Mouse (Mus musculus) heart, postnatal 0 days (tissue): ENCODE data around the gene Cyb5r2. TPM values are rescaled to one million over a fixed set of nuclear protein-coding genes. Genes with fewer than 3 reads are reported as not detected.

Experiments used
- ATAC-seq: fragments of 200-750 bp; cut with Nextera tagmentation; 2 replicates; pipeline ENCODE4 v1.8.0; 2017; ENCODE audit warnings: low read depth, moderate number of reproducible peaks, moderate library complexity; ENCODE audit not compliant: insufficient read depth
- DNase-seq: peaks from one replicate; pipeline ENCODE4 v3.0.0-alpha.2; 2016; ENCODE audit warnings: low spot score
- H3K27ac ChIP-seq: fragments of 300-500 bp; sonication (generic); 2 replicates; pipeline ENCODE4 v1.5.1; 2014; ENCODE audit warnings: low read depth, mild to moderate bottlenecking
- H3K27me3 ChIP-seq: fragments of 300-500 bp; sonication (generic); 2 replicates; pipeline ENCODE4 v1.6.1; 2014; ENCODE audit warnings: low read length, mixed read lengths; ENCODE audit not compliant: control insufficient read depth, insufficient read depth
- H3K36me3 ChIP-seq: fragments of 300-500 bp; sonication (generic); replicated peaks from 2 replicates; pipeline ENCODE4 v1.6.1; 2014; ENCODE audit warnings: low read length, mixed read lengths; ENCODE audit not compliant: control insufficient read depth, insufficient read depth
- H3K4me1 ChIP-seq: fragments of 300-500 bp; sonication (generic); 2 replicates; pipeline ENCODE4 v1.6.1; 2014; ENCODE audit warnings: antibody characterized with exemption; ENCODE audit not compliant: control insufficient read depth, insufficient read depth
- H3K4me2 ChIP-seq: fragments of 300-500 bp; sonication (generic); 2 replicates; pipeline ENCODE4 v1.6.1; 2014; ENCODE audit warnings: low read depth, mild to moderate bottlenecking, low read length, moderate library complexity
- H3K4me3 ChIP-seq: fragments of 300-500 bp; sonication (generic); 2 replicates; pipeline ENCODE4 v1.5.1; 2014; ENCODE audit warnings: low read depth, low read length
- H3K9ac ChIP-seq: fragments of 300-500 bp; sonication (generic); replicated peaks from 2 replicates; pipeline ENCODE4 v1.6.1; 2014; ENCODE audit warnings: low read depth, low read length, mixed read lengths
- H3K9me3 ChIP-seq: fragments of 300-500 bp; sonication (generic); replicated peaks from 2 replicates; pipeline ENCODE4 v1.6.1; 2016; ENCODE audit warnings: low read length; ENCODE audit not compliant: control insufficient read depth
- CTCF ChIP-seq: IDR thresholded peaks from 2 replicates; pipeline ENCODE4 v1.5.1; 2016; ENCODE audit warnings: antibody characterized with exemption, control low read depth, low read depth
- EP300 ChIP-seq: IDR thresholded peaks from 2 replicates; pipeline ENCODE4 v1.6.1; 2016; ENCODE audit warnings: antibody characterized with exemption, low read depth
- WGBS: fragments of 180-500 bp; shearing (Covaris S2); extraction: QIAGEN DNeasy Blood & Tissue Kit; methylation state at CpG from one replicate; pipeline ENCODE4 v1.1.7; 2014; 5-methylcytosine and 5-hydroxymethylcytosine counted together
- polyA plus RNA-seq: library from polyadenylated mRNA; unstranded; fragments of >200 nt; fragmentation: Nextera tagmentation; extraction: Ambion mirVana; gene quantifications from 2 replicates; pipeline ENCODE4 v1.2.1, GENCODE M21; 2015
- total RNA-seq: library from RNA; depleted of rRNA; stranded (reverse); fragments of >200 nt; gene quantifications from 2 replicates; pipeline ENCODE4 v1.2.3, GENCODE M21; 2014; ENCODE audit warnings: low replicate concordance

The Cyb5r2 gene
- total and polyA plus RNA-seq, 2 experiments from 2014 or later, result 1.0 TPM; not detected in 1

DNA sequence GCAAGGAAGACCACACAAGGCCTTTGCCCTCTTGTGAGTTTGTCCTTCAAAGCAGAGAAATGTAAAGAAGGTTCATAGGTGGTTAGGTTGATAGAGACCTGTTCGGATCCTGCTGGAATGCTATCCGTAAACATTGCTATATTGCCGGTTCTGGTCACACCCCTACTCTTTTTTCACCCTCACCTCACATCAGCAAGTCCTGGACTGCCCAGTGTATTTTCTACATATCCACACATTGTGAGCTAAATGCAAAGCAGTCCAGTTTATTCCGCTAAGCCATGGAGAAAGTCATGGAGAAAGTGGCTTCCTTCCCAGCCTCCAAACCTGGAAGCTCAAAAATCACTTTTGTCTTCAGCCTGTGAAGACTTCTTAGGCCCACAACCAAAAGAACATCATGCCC is 8.1 kb downstream of the Cyb5r2 start:
- Histone ChIP-seq H3K4me1 (no peaks in the 10 kb centered on the region), H3K36me3 (peaks cover 9% of the 10 kb centered on the region; the same call in 1 of the 2 replicates), H3K4me2 (no peak overlapping the region), H3K9ac (no peak overlapping the region), H3K9me3 (no peaks in the 10 kb centered on the region), H3K4me3 (no peak overlapping the region), H3K27ac (no peak overlapping the region), H3K27me3 (no peaks in the 10 kb centered on the region)
- TF ChIP-seq CTCF (no peak), EP300 (no peak)
- WGBS, result 96% methylated on average over 4 of the region's 4 CpGs
- DNase-seq (no peak), ATAC-seq (no peak)

DNA sequence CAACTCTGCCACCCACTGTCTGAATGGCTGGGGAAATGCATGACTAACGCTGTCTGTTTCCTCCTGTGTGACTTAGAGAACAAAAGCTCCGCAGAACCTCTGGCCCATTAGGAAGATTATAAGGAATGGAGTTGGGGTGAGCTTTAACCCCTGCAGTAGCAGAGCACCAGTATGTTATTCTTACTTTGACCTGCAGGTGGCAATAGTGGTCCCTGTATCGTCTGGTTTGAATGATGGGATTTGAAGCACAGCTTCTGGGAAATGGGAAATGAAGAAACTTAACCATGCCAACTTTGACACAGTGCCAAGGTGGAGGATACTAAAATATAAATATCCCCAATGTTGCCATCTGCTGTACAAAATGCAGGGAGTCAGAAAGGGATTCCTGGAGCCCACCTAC is 8.6 kb downstream of the Cyb5r2 start:
- ATAC-seq (peak; percentile 31; the same call in 1 of the 2 replicates), DNase-seq (peak; percentile 55)
- Histone ChIP-seq H3K9me3 (no peaks in the 10 kb centered on the region), H3K27me3 (no peaks in the 10 kb centered on the region), H3K9ac (no peak overlapping the region), H3K4me1 (no peaks in the 10 kb centered on the region), H3K27ac (no peak overlapping the region), H3K4me2 (no peak overlapping the region), H3K36me3 (peaks cover 14% of the 10 kb centered on the region; the same call in 1 of the 2 replicates), H3K4me3 (no peak overlapping the region)
- WGBS, result 6% methylated on average over 3 of the region's 3 CpGs
- TF ChIP-seq CTCF (peak; percentile 72), EP300 (no peak)

DNA sequence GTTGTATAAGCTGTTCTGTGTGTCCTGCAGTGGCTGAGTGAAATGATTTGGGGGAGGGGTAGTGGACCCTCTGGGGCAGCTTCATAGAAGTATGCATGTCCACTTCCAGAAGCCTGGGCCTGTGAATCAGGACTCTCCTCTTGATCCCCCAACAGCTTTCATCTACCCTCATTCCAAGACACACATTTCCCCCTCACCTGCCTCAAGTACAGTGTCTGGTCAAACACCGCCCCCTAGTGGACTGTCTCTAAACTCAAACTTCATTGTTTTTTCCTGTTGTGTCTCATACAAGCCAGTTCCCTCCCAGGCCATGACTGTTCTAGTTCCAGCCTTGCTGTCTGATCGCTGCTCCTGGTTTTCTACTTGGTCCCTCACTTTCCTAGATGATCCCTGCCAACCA is 9.9 kb downstream of the Cyb5r2 start:
- TF ChIP-seq CTCF (peak; percentile 74), EP300 (no peak)
- Histone ChIP-seq H3K9me3 (no peaks in the 10 kb centered on the region), H3K4me1 (no peaks in the 10 kb centered on the region), H3K4me2 (no peak overlapping the region), H3K9ac (no peak overlapping the region), H3K36me3 (peaks cover 25% of the 10 kb centered on the region), H3K4me3 (no peak overlapping the region), H3K27me3 (no peaks in the 10 kb centered on the region), H3K27ac (no peak overlapping the region)
- ATAC-seq (no peak), DNase-seq (peak; percentile 59)
- 23% methylated on average over 2 of the region's 2 CpGs for WGBS

DNA sequence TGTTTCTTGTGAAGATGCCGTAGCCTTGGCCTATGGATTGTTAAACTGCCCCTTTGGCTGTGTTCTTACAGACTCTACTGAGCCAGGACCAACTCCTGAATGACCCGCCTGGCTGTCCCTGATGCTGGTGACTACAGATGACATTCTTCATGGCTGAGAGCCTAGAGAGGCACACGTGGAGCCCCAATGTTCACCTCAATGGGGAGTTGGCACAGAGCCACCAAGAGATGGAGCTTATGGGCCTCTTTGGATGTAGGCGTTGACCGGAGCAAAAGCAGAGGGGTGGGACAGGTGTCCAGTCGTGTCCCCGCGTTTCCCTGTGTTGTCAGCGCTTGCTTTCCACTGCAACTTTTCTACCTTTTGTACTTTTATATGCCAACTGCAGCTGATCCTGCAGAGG is 10.4 kb downstream of the Cyb5r2 start:
- H3K9me3 ChIP-seq, result no peaks in the 10 kb centered on the region
- no peak for TF ChIP-seq EP300
- H3K9ac ChIP-seq, result no peak overlapping the region
- H3K4me1 ChIP-seq, result no peaks in the 10 kb centered on the region
- no peak overlapping the region for H3K4me3 ChIP-seq
- H3K36me3 ChIP-seq, result peaks cover 28% of the 10 kb centered on the region
- no peaks in the 10 kb centered on the region for H3K27me3 ChIP-seq
- no peak for DNase-seq
- no peak overlapping the region for H3K27ac ChIP-seq
- 81% methylated on average over 9 of the region's 9 CpGs for WGBS
- H3K4me2 ChIP-seq, result no peak overlapping the region
- no peak for ATAC-seq

DNA sequence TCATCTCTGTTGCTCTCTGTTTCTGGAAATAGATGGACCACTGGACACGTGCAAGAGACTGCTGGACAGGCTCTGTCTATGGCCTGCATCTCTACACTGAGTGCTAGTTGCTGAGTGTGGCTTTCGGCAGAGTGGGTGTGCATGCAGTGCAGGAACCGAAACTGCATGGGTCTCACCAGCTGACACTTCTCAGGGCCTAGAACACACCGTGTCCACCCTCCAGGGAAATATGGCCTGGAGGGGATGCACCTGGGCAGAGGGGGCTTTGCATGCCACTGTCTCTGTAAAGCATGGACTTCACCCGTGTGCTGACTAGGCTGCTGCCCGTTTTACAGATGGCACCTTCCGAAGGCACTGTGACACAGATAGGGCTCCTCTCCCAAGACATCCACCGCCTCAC is 11.8 kb downstream of the Cyb5r2 start:
- Histone ChIP-seq H3K36me3 (peaks cover 33% of the 10 kb centered on the region), H3K9ac (no peak overlapping the region), H3K4me2 (no peak overlapping the region), H3K4me1 (no peaks in the 10 kb centered on the region), H3K9me3 (no peaks in the 10 kb centered on the region), H3K4me3 (no peak overlapping the region), H3K27ac (no peak overlapping the region), H3K27me3 (no peaks in the 10 kb centered on the region)
- no peak for ATAC-seq
- 80% methylated on average over 8 of the region's 8 CpGs for WGBS
- no peak for DNase-seq
- TF ChIP-seq EP300 (no peak), CTCF (no peak)

DNA sequence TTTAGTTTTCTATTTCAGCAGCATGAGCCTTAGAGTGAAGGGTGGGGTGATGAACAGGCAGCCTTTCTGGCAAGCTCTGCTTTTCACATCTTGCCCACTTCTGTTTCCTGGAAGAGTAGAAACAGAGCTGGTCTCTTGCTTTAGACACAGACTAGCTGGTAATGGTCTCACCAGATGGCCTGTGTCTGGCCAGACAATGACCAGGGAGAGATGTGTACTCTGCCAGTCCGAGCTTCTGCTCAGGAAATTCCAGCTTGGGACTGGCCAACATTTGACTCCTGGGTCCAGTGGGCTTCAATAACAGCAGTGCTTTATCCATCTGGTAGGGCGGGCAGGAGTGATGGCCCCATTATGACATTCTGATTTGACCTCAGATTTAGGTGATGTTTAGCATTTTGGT is 12.7 kb downstream of the Cyb5r2 start:
- DNase-seq (no peak), ATAC-seq (no peak)
- Histone ChIP-seq H3K4me2 (no peak overlapping the region), H3K9me3 (no peaks in the 10 kb centered on the region), H3K27me3 (no peaks in the 10 kb centered on the region), H3K9ac (no peak overlapping the region), H3K27ac (no peak overlapping the region), H3K36me3 (peaks cover 42% of the 10 kb centered on the region), H3K4me3 (no peak overlapping the region), H3K4me1 (no peaks in the 10 kb centered on the region)
- TF ChIP-seq CTCF (no peak), EP300 (no peak)
- WGBS, result 56% methylated on average over 2 of the region's 2 CpGs
